Mouse (Mus musculus) ovary, postnatal 10 days (tissue): ENCODE results near the gene Gal3st2c.
A peak's percentile ranks its signal among the peaks of the same experiment; 100 is the strongest.
"Not testable (repeated sequence)": the region's sequence is repeated elsewhere in the genome, so short reads cannot be mapped to it uniquely, and the experiment has no call there.

Experiments used
- DNase-seq: peaks from one replicate; pipeline ENCODE4 v3.0.0; 2022; ENCODE audit warnings: low spot score

Gal3st2c gene

GRCm38 (mm10) chr1:93990209-93990608 is at the start of gene Gal3st2c:
Gal3st2c (plus strand) TSS chr1:93990509.
- DNase-seq, result not testable (repeated sequence)

GRCm38 (mm10) chr1:93949087-93949486 is 41.2 kb upstream of the Gal3st2c start:
- not testable (repeated sequence) for DNase-seq

GRCm38 (mm10) chr1:93966489-93966888 is 23.8 kb upstream of the Gal3st2c start:
- DNase-seq, result not testable (repeated sequence)

- not testable (repeated sequence) for DNase-seq
These were observed 19.9 kb upstream of the Gal3st2c start for GRCm38 (mm10) chr1:93970380-93970779.

- not testable (repeated sequence) for DNase-seq
These were observed 19.5 kb upstream of the Gal3st2c start for GRCm38 (mm10) chr1:93970797-93971196.

- DNase-seq, result not testable (repeated sequence)
These were observed 14.5 kb upstream of the Gal3st2c start for GRCm38 (mm10) chr1:93975764-93976163.

GRCm38 (mm10) chr1:93978287-93978686 is 12.0 kb upstream of the Gal3st2c start:
- DNase-seq, result not testable (repeated sequence)

- not testable (repeated sequence) for DNase-seq
These were observed 9.4 kb upstream of the Gal3st2c start for GRCm38 (mm10) chr1:93980932-93981331.

- DNase-seq, result no peak
These were observed 4.1 kb upstream of the Gal3st2c start for GRCm38 (mm10) chr1:93986167-93986566.

- DNase-seq, result no peak
These were observed 1.5 kb upstream of the Gal3st2c start for GRCm38 (mm10) chr1:93988786-93989185.

GRCm38 (mm10) chr1:93991068-93991467 is 759 bp downstream of the Gal3st2c start:
- DNase-seq, result not testable (repeated sequence)

GRCm38 (mm10) chr1:93991491-93991890 is 1.2 kb downstream of the Gal3st2c start:
- not testable (repeated sequence) for DNase-seq

- DNase-seq, result no peak
These were observed 10.7 kb downstream of the Gal3st2c start for GRCm38 (mm10) chr1:94001023-94001422.

- not testable (repeated sequence) for DNase-seq
These were observed 15.7 kb downstream of the Gal3st2c start for GRCm38 (mm10) chr1:94005954-94006506.

GRCm38 (mm10) chr1:94008826-94009225 is 18.5 kb downstream of the Gal3st2c start:
- DNase-seq, result not testable (repeated sequence)

GRCm38 (mm10) chr1:94011643-94012042 is 21.3 kb downstream of the Gal3st2c start:
- DNase-seq, result no peak

GRCm38 (mm10) chr1:94020151-94020550 is 29.8 kb downstream of the Gal3st2c start, which contains the start of gene Neu4:
Neu4 (plus strand) TSS chr1:94020451.
- DNase-seq, result no peak

GRCm38 (mm10) chr1:94027506-94028108 is 37.3 kb downstream of the Gal3st2c start:
- no peak for DNase-seq

- no peak for DNase-seq
These were observed 38.4 kb downstream of the Gal3st2c start for GRCm38 (mm10) chr1:94028741-94029140.

GRCm38 (mm10) chr1:94033075-94033602 is 42.8 kb downstream of the Gal3st2c start:
- DNase-seq, result no peak

GRCm38 (mm10) chr1:94034984-94035743 is 44.9 kb downstream of the Gal3st2c start:
- peak; percentile 51 for DNase-seq

GRCm38 (mm10) chr1:94040391-94040790 is 50.1 kb downstream of the Gal3st2c start:
- no peak for DNase-seq

GRCm38 (mm10) chr1:94045559-94045958 is 55.2 kb downstream of the Gal3st2c start:
- no peak for DNase-seq
